Mouse (Mus musculus): ENCODE data around the gene Wdr89. TPM values are rescaled to one million over a fixed set of nuclear protein-coding genes. Genes with fewer than 3 reads are reported as not detected.

Wdr89 gene
- polyA plus RNA-seq, 1 experiment from 2014 or later = 11.1 TPM

GRCm38 (mm10) chr12:75597707-75598106, 71.6 kb downstream of the Wdr89 start:
- no peak for ATAC-seq (ENCODE audit: borderline replicate concordance, extremely low read depth, low FRiP score, low TSS enrichment)
- H3K4me1 ChIP-seq = peaks cover 20% of the 10 kb centered on the region
- 76% methylated on average over 4 of the region's 4 CpGs for WGBS
- H3K9me3 ChIP-seq = no peaks in the 10 kb centered on the region
- H3K4me2 ChIP-seq = no peak overlapping the region
- H3K4me3 ChIP-seq = no peak overlapping the region
- H3K27me3 ChIP-seq = no peaks in the 10 kb centered on the region
- peaks cover 4% of the 10 kb centered on the region; the same call in 1 of the 2 replicates for H3K36me3 ChIP-seq
- H3K9ac ChIP-seq = no peak overlapping the region
- H3K27ac ChIP-seq = no peak overlapping the region

DNA sequence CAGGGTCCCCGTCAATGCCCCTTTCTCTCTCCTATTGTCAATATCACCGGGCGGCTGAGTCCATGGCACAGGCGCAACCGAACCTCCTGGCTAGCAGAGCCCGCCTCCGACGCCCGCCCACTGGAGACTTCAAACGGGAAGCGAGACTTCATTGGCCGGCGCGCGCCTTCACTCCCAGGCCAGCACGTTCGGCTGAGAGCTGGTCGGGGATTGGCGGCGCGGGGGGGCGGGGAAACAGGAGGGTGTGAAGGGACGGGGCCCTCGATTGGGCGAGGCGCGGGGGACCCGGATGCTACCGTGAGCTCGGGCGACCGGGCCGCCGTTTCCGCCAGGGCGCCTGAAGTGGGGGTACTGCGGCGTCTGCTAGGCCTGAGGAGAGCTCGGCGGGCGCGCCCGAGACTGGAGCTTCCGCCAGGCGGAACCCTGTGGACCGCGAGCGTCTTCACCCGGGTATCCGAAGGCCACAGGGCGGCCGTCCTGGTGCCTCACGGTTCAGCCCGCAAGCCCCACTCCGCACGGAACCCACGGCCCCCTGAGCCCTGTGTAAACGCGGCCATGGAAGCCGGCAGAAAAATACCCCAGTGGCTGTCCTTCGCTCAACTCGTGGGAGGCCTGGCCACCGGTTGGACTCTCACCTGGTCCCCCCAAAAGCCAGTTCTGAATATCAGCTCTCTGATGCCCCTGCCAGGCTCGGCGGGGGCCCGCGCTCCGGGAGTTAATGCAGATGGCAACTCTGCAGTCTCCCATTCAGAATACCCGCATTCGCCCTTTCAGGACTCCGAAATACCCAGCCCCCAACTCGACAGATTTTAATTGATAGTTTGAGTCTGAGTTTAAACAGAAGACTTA, 73.0 kb downstream of the Wdr89 start, which contains the start of gene Ppp2r5e:
Gene Ppp2r5e, minus strand, starts transcription at position 92 of the 849 bp plus-strand sequence.
- under 1% methylated on average over 72 of the region's 72 CpGs for whole genome bisulfite sequencing
- Histone ChIP-seq H3K9ac (peak within 1 kb of the TSS; percentile 97), H3K4me2 (peak within 1 kb of the TSS; percentile 80), H3K27ac (peak within 1 kb of the TSS; percentile 95), H3K9me3 (no peaks in the 10 kb centered on the region), H3K36me3 (peaks cover 6% of the 10 kb centered on the region; the same call in 1 of the 2 replicates), H3K4me1 (peaks cover 20% of the 10 kb centered on the region), H3K4me3 (peak within 1 kb of the TSS; percentile 96), H3K27me3 (no peaks in the 10 kb centered on the region)
- ATAC-seq (ENCODE audit: borderline replicate concordance, extremely low read depth, low FRiP score, low TSS enrichment) = peak; percentile 100

GRCm38 (mm10) chr12:75595291-75596153, 73.8 kb downstream of the Wdr89 start:
- peak overlapping the region; percentile 95 for H3K9ac ChIP-seq

GRCm38 (mm10) chr12:75594404-75594803, 74.9 kb downstream of the Wdr89 start:
- ATAC-seq (ENCODE audit: borderline replicate concordance, extremely low read depth, low FRiP score, low TSS enrichment) = no peak
- Histone ChIP-seq H3K27ac (no peak overlapping the region), H3K9me3 (no peaks in the 10 kb centered on the region), H3K36me3 (peaks cover 14% of the 10 kb centered on the region; the same call in 1 of the 2 replicates), H3K27me3 (no peaks in the 10 kb centered on the region), H3K4me2 (peak overlapping the region; percentile 80), H3K4me3 (peak overlapping the region; percentile 96), H3K4me1 (peaks cover 20% of the 10 kb centered on the region), H3K9ac (no peak overlapping the region)
- 26% methylated on average over 5 of the region's 5 CpGs for WGBS

More at GRCm38 (mm10) chr12:75595291-75596153, 73.8 kb downstream of the Wdr89 start:
- Histone ChIP-seq H3K27ac (peak overlapping the region; percentile 95), H3K4me2 (peak overlapping the region; percentile 80), H3K27me3 (no peaks in the 10 kb centered on the region), H3K9me3 (no peaks in the 10 kb centered on the region), H3K4me3 (peak overlapping the region; percentile 96), H3K36me3 (peaks cover 11% of the 10 kb centered on the region; the same call in 1 of the 2 replicates), H3K4me1 (peaks cover 20% of the 10 kb centered on the region)
- ATAC-seq (ENCODE audit: borderline replicate concordance, extremely low read depth, low FRiP score, low TSS enrichment) = peak; percentile 14; the same call in 1 of the 2 replicates
- WGBS = under 1% methylated on average over 71 of the region's 97 CpGs

- ATAC-seq (ENCODE audit: borderline replicate concordance, extremely low read depth, low FRiP score, low TSS enrichment) = no peak
- Histone ChIP-seq H3K27me3 (no peaks in the 10 kb centered on the region), H3K4me2 (peak overlapping the region; percentile 80), H3K4me1 (peaks cover 20% of the 10 kb centered on the region), H3K9me3 (no peaks in the 10 kb centered on the region), H3K27ac (no peak overlapping the region), H3K4me3 (no peak overlapping the region), H3K9ac (no peak overlapping the region), H3K36me3 (peaks cover 19% of the 10 kb centered on the region; the same call in 1 of the 2 replicates)
- 58% methylated on average over 4 of the region's 4 CpGs for WGBS
These were observed 75.5 kb downstream of the Wdr89 start for GRCm38 (mm10) chr12:75593817-75594216.

GRCm38 (mm10) chr12:75587501-75587900, 81.8 kb downstream of the Wdr89 start:
- no peak for ATAC-seq (ENCODE audit: borderline replicate concordance, extremely low read depth, low FRiP score, low TSS enrichment)
- Histone ChIP-seq H3K27ac (no peak overlapping the region), H3K9ac (no peak overlapping the region), H3K9me3 (no peaks in the 10 kb centered on the region), H3K27me3 (no peaks in the 10 kb centered on the region), H3K36me3 (peaks cover 34% of the 10 kb centered on the region), H3K4me3 (no peak overlapping the region), H3K4me2 (no peak overlapping the region), H3K4me1 (no peaks in the 10 kb centered on the region)

DNA sequence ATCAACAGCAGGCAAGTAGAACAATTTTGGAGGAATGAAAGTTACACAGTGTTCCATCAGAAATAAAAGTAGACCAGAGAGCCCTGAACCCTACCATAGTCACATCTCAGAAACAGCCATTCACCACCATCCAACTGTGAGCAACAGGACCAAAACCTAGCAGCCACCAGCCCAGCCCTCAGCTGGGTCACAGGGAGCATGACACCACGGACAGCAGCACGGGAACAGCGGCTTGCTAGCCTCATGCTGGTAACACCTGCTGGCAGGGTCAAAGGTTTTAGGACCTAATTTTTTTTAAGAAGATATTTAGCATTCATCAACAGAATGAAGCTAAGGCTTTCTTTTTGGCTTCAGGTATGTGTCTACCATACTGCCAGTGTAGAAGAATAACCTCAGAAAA, 85.6 kb downstream of the Wdr89 start:
- no peaks in the 10 kb centered on the region for H3K9me3 ChIP-seq
- no peak overlapping the region for H3K27ac ChIP-seq
- H3K27me3 ChIP-seq = no peaks in the 10 kb centered on the region
- H3K4me3 ChIP-seq = no peak overlapping the region
- ATAC-seq (ENCODE audit: borderline replicate concordance, extremely low read depth, low FRiP score, low TSS enrichment) = no peak
- no peaks in the 10 kb centered on the region for H3K4me1 ChIP-seq
- H3K36me3 ChIP-seq = peaks cover 25% of the 10 kb centered on the region
- H3K4me2 ChIP-seq = no peak overlapping the region
- H3K9ac ChIP-seq = no peak overlapping the region
- 59% methylated on average over 3 of the region's 3 CpGs for WGBS

Other genes starting within 250 kb of the Wdr89 start
- 13.3 and 13.9 TPM in 2 replicates for gene Ppp2r5e, start 73.3 kb downstream of the Wdr89 start, polyA plus RNA-seq (2015; fragmentation: Nextera tagmentation; extraction: Ambion mirVana)
- gene Sgpp1, start 66.2 kb upstream of the Wdr89 start, polyA plus RNA-seq (2015; fragmentation: Nextera tagmentation; extraction: Ambion mirVana) = 15.5 and 15.6 TPM in 2 replicates
- 60.6 and 67.2 TPM in 2 replicates for gene Syne2, start 148.6 kb upstream of the Wdr89 start, polyA plus RNA-seq (2015; fragmentation: Nextera tagmentation; extraction: Ambion mirVana)